Mouse (Mus musculus) megakaryocyte, embryonic 14.5 days (primary cell): Measurements from ENCODE around the gene Cerkl.

Experiments used
- FLI1 ChIP-seq: IDR thresholded peaks from 2 replicates; pipeline ENCODE4 v1.6.1; 2012; ENCODE audit warnings: low read length, inconsistent platforms, mixed read lengths
- GATA1 ChIP-seq: IDR thresholded peaks from 3 replicates; pipeline ENCODE4 v1.6.1; 2012; ENCODE audit warnings: mixed read lengths, low read length, inconsistent platforms, borderline replicate concordance

DNA sequence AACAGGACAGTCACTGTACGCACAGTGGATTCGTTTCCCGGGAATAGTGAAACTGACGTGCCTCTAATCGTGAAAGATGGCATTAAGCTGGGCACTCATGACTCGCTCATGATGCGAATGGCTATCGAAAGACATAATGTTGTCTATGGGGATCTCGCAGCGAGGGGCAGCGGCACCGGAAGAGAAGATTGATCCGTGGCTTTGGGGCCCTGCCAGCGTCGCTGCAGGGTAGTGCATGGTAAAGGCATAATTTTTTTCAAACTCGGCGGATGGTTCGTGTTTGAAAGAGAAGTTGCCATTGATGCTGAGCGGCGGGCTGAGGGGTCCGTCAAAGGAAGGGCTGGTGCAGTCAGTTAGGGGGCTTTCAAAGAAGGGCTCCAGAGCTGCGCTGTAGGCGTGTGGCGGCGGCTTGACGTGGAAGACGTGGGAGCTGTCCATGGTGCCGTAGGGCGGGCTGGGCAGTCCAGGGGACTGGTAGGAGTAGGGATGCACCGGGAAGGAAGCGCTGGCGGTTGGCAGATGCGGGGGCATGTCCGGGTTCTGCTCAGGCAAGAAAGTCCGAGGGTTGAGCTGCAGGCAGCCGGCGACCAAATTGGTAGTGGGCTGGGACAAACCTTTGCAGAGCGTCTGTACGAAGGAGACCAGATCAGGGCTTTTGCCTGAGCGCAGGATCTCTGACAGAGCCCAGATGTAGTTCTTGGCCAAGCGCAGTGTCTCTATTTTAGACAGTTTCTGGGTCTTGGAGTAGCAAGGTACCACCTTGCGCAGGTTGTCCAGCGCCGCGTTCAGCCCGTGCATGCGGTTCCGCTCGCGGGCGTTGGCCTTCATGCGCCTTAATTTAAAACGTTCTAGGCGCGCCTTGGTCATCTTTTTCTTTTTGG is 2.4 kb downstream of the Cerkl start:
- TF ChIP-seq GATA1 (no peak), FLI1 (no peak)
